Mouse (Mus musculus) limb, embryonic 13.5 days (tissue): Measurements from ENCODE around the gene Herc2. TPM values are rescaled to one million over a fixed set of nuclear protein-coding genes. Genes with fewer than 3 reads are reported as not detected.

Source experiments
- ATAC-seq: fragments of 200-750 bp; cut with Nextera tagmentation; 2 replicates; pipeline ENCODE4 v1.8.0; 2017; ENCODE audit warnings: low read depth, moderate number of reproducible peaks, moderate TSS enrichment; ENCODE audit not compliant: low FRiP score
- H3K27ac ChIP-seq: fragments of 300-500 bp; sonication (generic); 2 replicates; pipeline ENCODE4 v1.5.1; 2015; ENCODE audit warnings: inconsistent platforms, mild to moderate bottlenecking, moderate library complexity
- H3K27me3 ChIP-seq: fragments of 300-500 bp; sonication (generic); 2 replicates; pipeline ENCODE4 v1.6.1; 2015; ENCODE audit warnings: mild to moderate bottlenecking, inconsistent platforms
- H3K36me3 ChIP-seq: fragments of 300-500 bp; sonication (generic); 2 replicates; pipeline ENCODE4 v1.6.1; 2015; ENCODE audit warnings: inconsistent platforms, mild to moderate bottlenecking, moderate library complexity
- H3K4me1 ChIP-seq: fragments of 300-500 bp; sonication (generic); 2 replicates; pipeline ENCODE4 v1.6.1; 2015; ENCODE audit warnings: inconsistent platforms
- H3K4me2 ChIP-seq: fragments of 300-500 bp; sonication (generic); replicated peaks from 2 replicates; pipeline ENCODE4 v1.6.1; 2015; ENCODE audit warnings: inconsistent platforms, mild to moderate bottlenecking, moderate library complexity
- H3K4me3 ChIP-seq: fragments of 300-500 bp; sonication (generic); 2 replicates; pipeline ENCODE4 v1.5.1; 2015; ENCODE audit warnings: moderate library complexity, mild to moderate bottlenecking, inconsistent platforms
- H3K9ac ChIP-seq: fragments of 300-500 bp; sonication (generic); 2 replicates; pipeline ENCODE4 v1.6.1; 2015; ENCODE audit warnings: mild to moderate bottlenecking, inconsistent platforms
- H3K9me3 ChIP-seq: fragments of 300-500 bp; sonication (generic); 2 replicates; pipeline ENCODE4 v1.6.1; 2016; ENCODE audit warnings: inconsistent platforms
- WGBS: fragments of 180-500 bp; shearing (Covaris S2); methylation state at CpG from one replicate; pipeline ENCODE4 v1.1.7; 2015; 5-methylcytosine and 5-hydroxymethylcytosine counted together
- polyA plus RNA-seq: library from polyadenylated mRNA; unstranded; fragments of >200 nt; fragmentation: Nextera tagmentation; extraction: Ambion mirVana; gene quantifications from 2 replicates; pipeline ENCODE4 v1.2.1, GENCODE M21; 2015

The Herc2 gene
- polyA plus RNA-seq, 1 experiment from 2014 or later: 28.8 TPM

GRCm38 (mm10) chr7:56220811-56221210 is 170.8 kb downstream of the Herc2 start:
- H3K4me3 ChIP-seq: no peak overlapping the region
- 86% methylated on average over 6 of the region's 6 CpGs for WGBS
- H3K9me3 ChIP-seq: no peaks in the 10 kb centered on the region
- H3K27me3 ChIP-seq: no peaks in the 10 kb centered on the region
- H3K4me2 ChIP-seq: no peak overlapping the region
- ATAC-seq: no peak
- H3K27ac ChIP-seq: no peak overlapping the region
- no peak overlapping the region for H3K9ac ChIP-seq
- H3K4me1 ChIP-seq: no peaks in the 10 kb centered on the region
- H3K36me3 ChIP-seq: peaks cover 77% of the 10 kb centered on the region

- Histone ChIP-seq H3K9ac (no peak overlapping the region), H3K36me3 (peaks cover 19% of the 10 kb centered on the region), H3K27ac (no peak overlapping the region), H3K27me3 (no peaks in the 10 kb centered on the region), H3K4me1 (no peaks in the 10 kb centered on the region), H3K9me3 (no peaks in the 10 kb centered on the region), H3K4me3 (no peak overlapping the region), H3K4me2 (no peak overlapping the region)
- no peak for ATAC-seq
- whole genome bisulfite sequencing: 55% methylated on average over 5 of the region's 5 CpGs
These were observed 185.9 kb downstream of the Herc2 start for GRCm38 (mm10) chr7:56235794-56236423.

- Histone ChIP-seq H3K9ac (no peak overlapping the region), H3K4me2 (no peak overlapping the region), H3K27ac (no peak overlapping the region), H3K36me3 (peaks cover 15% of the 10 kb centered on the region), H3K9me3 (no peaks in the 10 kb centered on the region), H3K4me3 (no peak overlapping the region), H3K4me1 (no peaks in the 10 kb centered on the region), H3K27me3 (no peaks in the 10 kb centered on the region)
- no peak for ATAC-seq
- 85% methylated on average over 3 of the region's 3 CpGs for WGBS
These were observed 186.6 kb downstream of the Herc2 start for GRCm38 (mm10) chr7:56236617-56237016.

- Histone ChIP-seq H3K4me3 (no peak within 1 kb of the TSS), H3K4me1 (no peaks in the 10 kb centered on the region), H3K9me3 (no peaks in the 10 kb centered on the region), H3K27ac (no peak within 1 kb of the TSS), H3K27me3 (no peaks in the 10 kb centered on the region), H3K9ac (no peak within 1 kb of the TSS), H3K36me3 (no peaks in the 10 kb centered on the region), H3K4me2 (no peak within 1 kb of the TSS)
- ATAC-seq: no peak
- 42% methylated on average over 3 of the region's 3 CpGs for WGBS
These were observed 189.5 kb downstream of the Herc2 start, which contains the start of gene Oca2 for GRCm38 (mm10) chr7:56239543-56239942. Gene Oca2 (plus strand): TSS chr7:56239760.

GRCm38 (mm10) chr7:56254568-56254967 is 204.6 kb downstream of the Herc2 start:
- H3K4me2 ChIP-seq: no peak overlapping the region
- H3K27me3 ChIP-seq: no peaks in the 10 kb centered on the region
- H3K9ac ChIP-seq: no peak overlapping the region
- H3K4me1 ChIP-seq: peaks cover 8% of the 10 kb centered on the region; the same call in 1 of the 2 replicates
- H3K9me3 ChIP-seq: no peaks in the 10 kb centered on the region
- H3K27ac ChIP-seq: no peak overlapping the region
- no peak for ATAC-seq
- no peaks in the 10 kb centered on the region for H3K36me3 ChIP-seq
- WGBS: 82% methylated on average over 10 of the region's 10 CpGs
- no peak overlapping the region for H3K4me3 ChIP-seq

GRCm38 (mm10) chr7:56257875-56258441 is 208.0 kb downstream of the Herc2 start:
- H3K27me3 ChIP-seq: no peaks in the 10 kb centered on the region
- no peaks in the 10 kb centered on the region for H3K9me3 ChIP-seq
- no peak overlapping the region for H3K9ac ChIP-seq
- H3K27ac ChIP-seq: no peak overlapping the region
- no peak overlapping the region for H3K4me3 ChIP-seq
- WGBS: 48% methylated on average over 3 of the region's 3 CpGs
- H3K4me2 ChIP-seq: no peak overlapping the region
- no peaks in the 10 kb centered on the region for H3K36me3 ChIP-seq
- ATAC-seq: no peak
- peaks cover 8% of the 10 kb centered on the region; the same call in 1 of the 2 replicates for H3K4me1 ChIP-seq

GRCm38 (mm10) chr7:56277506-56277905 is 227.5 kb downstream of the Herc2 start:
- no peak overlapping the region for H3K4me3 ChIP-seq
- H3K27me3 ChIP-seq: no peaks in the 10 kb centered on the region
- no peaks in the 10 kb centered on the region for H3K4me1 ChIP-seq
- H3K27ac ChIP-seq: no peak overlapping the region
- H3K36me3 ChIP-seq: no peaks in the 10 kb centered on the region
- H3K4me2 ChIP-seq: no peak overlapping the region
- ATAC-seq: no peak
- H3K9me3 ChIP-seq: no peaks in the 10 kb centered on the region
- H3K9ac ChIP-seq: no peak overlapping the region
- WGBS: 91% methylated on average over 2 of the region's 2 CpGs

Other genes with a start within 250 kb of the Herc2 start
- gene Cyfip1, start 208.5 kb upstream of the Herc2 start, polyA plus RNA-seq: 118 and 127 TPM in 2 replicates
- gene Nipa2, start 87.7 kb upstream of the Herc2 start, polyA plus RNA-seq: 44.4 and 48.2 TPM in 2 replicates
- gene Nipa1, start 30.2 kb upstream of the Herc2 start, polyA plus RNA-seq: 9.4 and 9.5 TPM in 2 replicates
- gene Oca2, start 189.6 kb downstream of the Herc2 start, polyA plus RNA-seq: 0.06 TPM in 1 of 2 replicates, not detected in the other